Mouse (Mus musculus) forebrain, embryonic 12.5 days (tissue): Measurements from ENCODE around the gene Tcea3. TPM values are rescaled to one million over a fixed set of nuclear protein-coding genes. Genes with fewer than 3 reads are reported as not detected.
A peak's percentile ranks its signal among the peaks of the same experiment; 100 is the strongest.

Experiments used
- ATAC-seq: fragments of 200-750 bp; cut with Nextera tagmentation; 2 replicates; pipeline ENCODE4 v1.8.0; 2017; ENCODE audit warnings: moderate TSS enrichment; ENCODE audit not compliant: low FRiP score
- H3K27ac ChIP-seq: fragments of 300-500 bp; sonication (generic); 2 replicates; pipeline ENCODE4 v1.5.1; 2016; ENCODE audit warnings: mild to moderate bottlenecking
- H3K27me3 ChIP-seq: fragments of 300-500 bp; sonication (generic); 2 replicates; pipeline ENCODE4 v1.6.1; 2016; ENCODE audit warnings: mild to moderate bottlenecking
- H3K36me3 ChIP-seq: fragments of 300-500 bp; sonication (generic); replicated peaks from 2 replicates; pipeline ENCODE4 v1.6.1; 2016; ENCODE audit warnings: mild to moderate bottlenecking
- H3K4me1 ChIP-seq: fragments of 300-500 bp; sonication (generic); 2 replicates; pipeline ENCODE4 v1.6.1; 2016
- H3K4me2 ChIP-seq: fragments of 300-500 bp; sonication (generic); 2 replicates; pipeline ENCODE4 v1.6.1; 2016; ENCODE audit warnings: mild to moderate bottlenecking, moderate library complexity
- H3K4me3 ChIP-seq: fragments of 300-500 bp; sonication (generic); replicated peaks from 2 replicates; pipeline ENCODE4 v1.5.1; 2016; ENCODE audit warnings: mild to moderate bottlenecking
- H3K9ac ChIP-seq: fragments of 300-500 bp; sonication (generic); 2 replicates; pipeline ENCODE4 v1.6.1; 2016; ENCODE audit warnings: mild to moderate bottlenecking
- H3K9me3 ChIP-seq: fragments of 300-500 bp; sonication (generic); 2 replicates; pipeline ENCODE4 v1.6.1; 2016
- WGBS: fragments of 180-500 bp; shearing (Covaris S2); methylation state at CpG from one replicate; pipeline ENCODE4 v1.1.7; 2016; 5-methylcytosine and 5-hydroxymethylcytosine counted together
- polyA plus RNA-seq: library from polyadenylated mRNA; unstranded; fragments of >200 nt; fragmentation: Nextera tagmentation; extraction: Ambion mirVana; gene quantifications from 2 replicates; pipeline ENCODE4 v1.2.1, GENCODE M21; 2016

The Tcea3 gene
- polyA plus RNA-seq: 1.6 and 1.9 TPM in 2 replicates

GRCm38 (mm10) chr4:136247729-136248463 lies at the start of gene Tcea3:
Tcea3 (plus strand) TSS chr4:136247729.
- Histone ChIP-seq H3K9ac (peak within 1 kb of the TSS; percentile 36; the same call in 1 of the 2 replicates), H3K4me1 (peaks cover 34% of the 10 kb centered on the region), H3K27ac (no peak within 1 kb of the TSS), H3K9me3 (no peaks in the 10 kb centered on the region), H3K4me2 (peak within 1 kb of the TSS; percentile 75), H3K27me3 (peaks cover 93% of the 10 kb centered on the region), H3K4me3 (peak within 1 kb of the TSS; percentile 44), H3K36me3 (no peaks in the 10 kb centered on the region)
- WGBS: under 1% methylated on average over 46 of the region's 46 CpGs
- ATAC-seq: peak; percentile 23; the same call in 1 of the 2 replicates

- no peak for ATAC-seq
- no peaks in the 10 kb centered on the region for H3K9me3 ChIP-seq
- 0 out of 2 replicates have a peak, but pooled peaks cover 3% of the 10 kb centered on the region for H3K27me3 ChIP-seq
- H3K27ac ChIP-seq: no peak overlapping the region
- no peak overlapping the region for H3K9ac ChIP-seq
- peaks cover 9% of the 10 kb centered on the region for H3K36me3 ChIP-seq
- no peak overlapping the region for H3K4me3 ChIP-seq
- WGBS: 72% methylated on average over 7 of the region's 7 CpGs
- peaks cover 3% of the 10 kb centered on the region for H3K4me1 ChIP-seq
- H3K4me2 ChIP-seq: no peak overlapping the region
Measured at GRCm38 (mm10) chr4:136198846-136199245, 48.7 kb upstream of the Tcea3 start.

GRCm38 (mm10) chr4:136199562-136200292 lies 47.8 kb upstream of the Tcea3 start:
- Histone ChIP-seq H3K9me3 (no peaks in the 10 kb centered on the region), H3K9ac (no peak overlapping the region), H3K27ac (no peak overlapping the region), H3K27me3 (peaks cover 3% of the 10 kb centered on the region; the same call in 1 of the 2 replicates), H3K4me2 (no peak overlapping the region), H3K4me3 (no peak overlapping the region), H3K4me1 (peaks cover 3% of the 10 kb centered on the region), H3K36me3 (peaks cover 2% of the 10 kb centered on the region; the same call in 1 of the 2 replicates)
- 35% methylated on average over 9 of the region's 9 CpGs for WGBS
- ATAC-seq: no peak

DNA sequence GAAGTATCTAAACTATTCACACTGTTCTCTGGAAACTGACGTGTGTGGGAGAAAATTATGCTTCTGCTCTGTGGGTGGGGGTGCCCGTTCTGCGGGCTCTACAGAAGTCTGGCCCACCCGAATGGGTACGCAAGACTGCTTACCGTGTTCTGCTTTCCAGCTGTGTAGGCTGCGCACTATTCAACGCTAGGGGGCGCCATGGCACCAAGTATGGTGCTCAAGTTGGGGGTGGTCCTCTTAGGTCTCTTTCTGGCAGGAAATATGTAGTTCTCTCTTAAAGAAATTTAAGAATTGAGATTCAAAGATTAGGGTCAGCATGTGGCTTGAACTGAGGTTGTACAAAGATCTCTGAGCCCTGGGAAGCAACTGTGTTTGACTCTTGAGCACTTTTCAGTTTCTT lies 45.0 kb upstream of the Tcea3 start:
- Histone ChIP-seq H3K36me3 (no peaks in the 10 kb centered on the region), H3K9ac (no peak overlapping the region), H3K4me3 (no peak overlapping the region), H3K27me3 (peaks cover 9% of the 10 kb centered on the region; the same call in 1 of the 2 replicates), H3K4me2 (no peak overlapping the region), H3K4me1 (peaks cover 13% of the 10 kb centered on the region), H3K9me3 (no peaks in the 10 kb centered on the region), H3K27ac (no peak overlapping the region)
- 2% methylated on average over 9 of the region's 9 CpGs for WGBS
- ATAC-seq: no peak

- WGBS: 88% methylated on average over 2 of the region's 2 CpGs
- Histone ChIP-seq H3K36me3 (no peaks in the 10 kb centered on the region), H3K27me3 (peaks cover 20% of the 10 kb centered on the region; the same call in 1 of the 2 replicates), H3K4me1 (peaks cover 14% of the 10 kb centered on the region), H3K4me2 (no peak overlapping the region), H3K27ac (no peak overlapping the region), H3K9me3 (no peaks in the 10 kb centered on the region), H3K9ac (no peak overlapping the region), H3K4me3 (no peak overlapping the region)
- no peak for ATAC-seq
Measured at GRCm38 (mm10) chr4:136204775-136205174, 42.8 kb upstream of the Tcea3 start.

- Histone ChIP-seq H3K4me3 (peak within 1 kb of the TSS; percentile 52), H3K4me1 (peaks cover 14% of the 10 kb centered on the region), H3K9me3 (no peaks in the 10 kb centered on the region), H3K36me3 (no peaks in the 10 kb centered on the region), H3K27ac (peak within 1 kb of the TSS; percentile 42; the same call in 1 of the 2 replicates), H3K9ac (peak within 1 kb of the TSS; percentile 74), H3K4me2 (peak within 1 kb of the TSS; percentile 98), H3K27me3 (peaks cover 19% of the 10 kb centered on the region; the same call in 1 of the 2 replicates)
- WGBS: 1% methylated on average over 54 of the region's 54 CpGs
- ATAC-seq: peak; percentile 91
Measured at GRCm38 (mm10) chr4:136206033-136206893, 41.3 kb upstream of the Tcea3 start, which contains the start of gene Asap3. Asap3 (plus strand) TSS chr4:136206365.

DNA sequence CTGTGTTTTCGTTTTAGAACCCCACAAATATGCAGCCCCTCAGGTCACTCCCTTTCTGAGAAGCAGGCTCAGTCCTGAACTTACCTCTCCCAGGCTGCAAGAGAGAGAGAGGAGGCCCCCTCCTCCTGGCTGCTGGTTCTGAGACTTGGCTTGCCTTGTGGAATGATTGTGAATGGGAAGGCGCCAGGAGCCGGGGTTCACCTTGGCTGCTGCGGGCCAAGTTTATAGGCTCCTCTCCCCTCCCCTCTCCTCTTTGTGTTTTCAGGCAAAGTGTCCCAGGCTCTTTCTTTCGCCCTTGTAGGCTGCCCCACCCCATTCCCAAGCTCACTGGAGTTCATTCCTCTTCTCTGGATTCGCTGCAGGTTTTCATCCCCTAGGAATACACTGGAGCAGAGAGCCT lies 40.6 kb upstream of the Tcea3 start:
- Histone ChIP-seq H3K9me3 (no peaks in the 10 kb centered on the region), H3K36me3 (no peaks in the 10 kb centered on the region), H3K4me2 (peak overlapping the region; percentile 98), H3K27me3 (peaks cover 17% of the 10 kb centered on the region; the same call in 1 of the 2 replicates), H3K4me3 (peak overlapping the region; percentile 52), H3K4me1 (peaks cover 14% of the 10 kb centered on the region), H3K27ac (no peak overlapping the region), H3K9ac (peak overlapping the region; percentile 74)
- WGBS: 6% methylated on average over 6 of the region's 6 CpGs
- ATAC-seq: no peak

DNA sequence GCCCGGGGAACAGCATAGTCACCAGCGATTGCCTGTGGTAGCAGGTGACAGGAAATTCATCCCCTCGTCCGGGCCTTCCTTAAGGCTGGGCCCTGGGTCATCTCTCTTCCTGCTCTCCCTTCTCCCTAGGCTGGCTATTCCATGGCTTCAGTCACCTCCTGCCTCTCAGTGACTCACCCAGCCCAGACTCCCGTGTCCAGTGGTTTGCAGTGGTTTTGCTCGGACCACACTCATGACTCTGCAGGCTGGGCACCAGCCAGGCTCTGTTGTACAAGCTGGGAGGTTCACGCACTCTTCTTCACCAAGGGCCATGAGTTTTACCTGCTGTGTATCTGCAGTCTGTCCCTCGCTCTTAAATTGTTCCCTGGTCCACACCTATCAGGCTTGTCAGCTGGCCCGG lies 36.6 kb upstream of the Tcea3 start:
- no peak for ATAC-seq
- Histone ChIP-seq H3K27ac (no peak overlapping the region), H3K4me2 (no peak overlapping the region), H3K4me1 (peaks cover 12% of the 10 kb centered on the region), H3K9ac (no peak overlapping the region), H3K36me3 (no peaks in the 10 kb centered on the region), H3K9me3 (no peaks in the 10 kb centered on the region), H3K27me3 (0 out of 2 replicates have a peak, but pooled peaks cover 17% of the 10 kb centered on the region), H3K4me3 (no peak overlapping the region)
- WGBS: 80% methylated on average over 9 of the region's 9 CpGs

GRCm38 (mm10) chr4:136213629-136214028 lies 33.9 kb upstream of the Tcea3 start:
- H3K4me1 ChIP-seq: peaks cover 5% of the 10 kb centered on the region
- 77% methylated on average over 7 of the region's 7 CpGs for WGBS
- H3K27ac ChIP-seq: no peak overlapping the region
- ATAC-seq: no peak
- no peak overlapping the region for H3K4me2 ChIP-seq
- H3K27me3 ChIP-seq: 0 out of 2 replicates have a peak, but pooled peaks cover 3% of the 10 kb centered on the region
- H3K9me3 ChIP-seq: no peaks in the 10 kb centered on the region
- no peak overlapping the region for H3K4me3 ChIP-seq
- H3K36me3 ChIP-seq: no peaks in the 10 kb centered on the region
- H3K9ac ChIP-seq: no peak overlapping the region

GRCm38 (mm10) chr4:136214828-136215227 lies 32.7 kb upstream of the Tcea3 start:
- H3K4me2 ChIP-seq: no peak overlapping the region
- peaks cover 11% of the 10 kb centered on the region for H3K27me3 ChIP-seq
- no peaks in the 10 kb centered on the region for H3K36me3 ChIP-seq
- 88% methylated on average over 8 of the region's 8 CpGs for WGBS
- ATAC-seq: no peak
- no peak overlapping the region for H3K9ac ChIP-seq
- no peak overlapping the region for H3K27ac ChIP-seq
- peaks cover 15% of the 10 kb centered on the region for H3K4me1 ChIP-seq
- no peaks in the 10 kb centered on the region for H3K9me3 ChIP-seq
- no peak overlapping the region for H3K4me3 ChIP-seq

DNA sequence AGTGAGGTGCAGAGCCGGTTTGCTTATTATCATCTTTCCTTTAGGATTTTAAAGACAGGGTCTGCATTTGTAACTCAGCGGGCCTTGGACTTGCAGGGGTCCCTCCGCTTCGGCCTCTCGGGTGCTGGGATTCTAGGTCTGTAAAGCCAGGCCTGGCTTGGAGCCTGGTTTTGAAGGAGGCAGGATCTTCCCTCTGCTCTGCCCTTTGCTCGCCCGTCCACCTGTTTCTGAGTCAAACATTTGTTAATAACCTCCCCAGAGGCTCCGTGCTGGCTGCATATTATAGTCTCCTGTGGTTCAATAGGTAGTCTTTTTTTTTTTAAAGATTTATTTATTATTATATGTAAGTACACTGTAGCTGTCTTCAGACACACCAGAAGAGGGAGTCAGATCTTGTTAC lies 32.0 kb upstream of the Tcea3 start:
- H3K4me1 ChIP-seq: peaks cover 23% of the 10 kb centered on the region
- no peak overlapping the region for H3K27ac ChIP-seq
- no peaks in the 10 kb centered on the region for H3K9me3 ChIP-seq
- H3K4me2 ChIP-seq: no peak overlapping the region
- WGBS: 91% methylated on average over 8 of the region's 8 CpGs
- H3K36me3 ChIP-seq: no peaks in the 10 kb centered on the region
- peaks cover 17% of the 10 kb centered on the region for H3K27me3 ChIP-seq
- no peak for ATAC-seq
- no peak overlapping the region for H3K4me3 ChIP-seq
- no peak overlapping the region for H3K9ac ChIP-seq

GRCm38 (mm10) chr4:136217063-136217462 lies 30.5 kb upstream of the Tcea3 start:
- 74% methylated on average over 10 of the region's 10 CpGs for WGBS
- H3K9ac ChIP-seq: no peak overlapping the region
- H3K36me3 ChIP-seq: no peaks in the 10 kb centered on the region
- H3K27me3 ChIP-seq: peaks cover 25% of the 10 kb centered on the region
- H3K27ac ChIP-seq: no peak overlapping the region
- H3K4me3 ChIP-seq: no peak overlapping the region
- no peaks in the 10 kb centered on the region for H3K9me3 ChIP-seq
- H3K4me2 ChIP-seq: no peak overlapping the region
- ATAC-seq: no peak
- H3K4me1 ChIP-seq: peaks cover 26% of the 10 kb centered on the region
